Mouse (Mus musculus) liver, embryonic 15.5 days (tissue): ENCODE measurements at regions not wholly inside any gene's neighbourhood (a gene's known extent, or its start where the extent isn't known, plus 50 kb on each side); places are given as distances from the start of the nearest gene placed in this dataset.
"Not testable (repeated sequence)": the region's sequence is repeated elsewhere in the genome, so short reads cannot be mapped to it uniquely, and the experiment has no call there.

Source experiments
- ATAC-seq: fragments of 200-750 bp; cut with Nextera tagmentation; 2 replicates; pipeline ENCODE4 v1.8.0; 2017; ENCODE audit warnings: moderate number of reproducible peaks, mild to moderate bottlenecking, moderate library complexity; ENCODE audit not compliant: insufficient read depth
- H3K27ac ChIP-seq: fragments of 300-500 bp; sonication (generic); replicated peaks from 2 replicates; pipeline ENCODE4 v1.5.1; 2015; ENCODE audit warnings: mild to moderate bottlenecking, inconsistent platforms
- H3K27me3 ChIP-seq: fragments of 300-500 bp; sonication (generic); 2 replicates; pipeline ENCODE4 v1.6.1; 2015; ENCODE audit warnings: mild to moderate bottlenecking, inconsistent platforms
- H3K36me3 ChIP-seq: fragments of 300-500 bp; sonication (generic); replicated peaks from 2 replicates; pipeline ENCODE4 v1.6.1; 2015; ENCODE audit warnings: moderate library complexity, mild to moderate bottlenecking, inconsistent platforms
- H3K4me1 ChIP-seq: fragments of 300-500 bp; sonication (generic); replicated peaks from 2 replicates; pipeline ENCODE4 v1.6.1; 2015; ENCODE audit warnings: inconsistent platforms
- H3K4me2 ChIP-seq: fragments of 300-500 bp; sonication (generic); 2 replicates; pipeline ENCODE4 v1.6.1; 2015; ENCODE audit warnings: moderate library complexity, mild to moderate bottlenecking, inconsistent platforms
- H3K4me3 ChIP-seq: fragments of 300-500 bp; sonication (generic); replicated peaks from 2 replicates; pipeline ENCODE4 v1.5.1; 2015; ENCODE audit warnings: mild to moderate bottlenecking, inconsistent platforms
- H3K9ac ChIP-seq: fragments of 300-500 bp; sonication (generic); 2 replicates; pipeline ENCODE4 v1.6.1; 2015; ENCODE audit warnings: moderate library complexity, mild to moderate bottlenecking, inconsistent platforms
- H3K9me3 ChIP-seq: fragments of 300-500 bp; sonication (generic); replicated peaks from 2 replicates; pipeline ENCODE4 v1.6.1; 2016; ENCODE audit warnings: inconsistent platforms
- WGBS: fragments of 180-500 bp; shearing (Covaris S2); methylation state at CpG from one replicate; pipeline ENCODE4 v1.1.7; 2015; ENCODE audit warnings: mixed read lengths; ENCODE audit not compliant: insufficient replicate concordance; 5-methylcytosine and 5-hydroxymethylcytosine counted together

DNA sequence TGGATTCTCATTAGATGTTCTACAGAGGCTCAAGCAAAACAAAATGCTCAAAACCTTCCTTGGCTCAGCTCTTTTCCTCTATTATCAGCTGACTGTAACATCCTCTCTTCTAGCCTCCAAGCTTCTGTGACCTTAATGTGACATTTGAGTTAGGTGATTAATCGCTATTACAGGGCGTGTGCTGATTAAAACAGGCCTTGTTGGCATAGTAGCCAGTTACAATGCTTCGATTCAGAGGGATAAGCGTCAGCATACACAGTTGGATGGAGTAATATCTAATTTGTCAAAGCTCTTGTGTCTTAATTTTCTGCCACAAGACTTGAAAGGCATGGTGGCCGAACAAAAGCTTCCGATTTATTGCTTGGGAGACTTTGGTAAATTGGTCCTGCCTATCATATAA, 378.2 kb downstream of the Fbxo8 start:
- peaks cover 20% of the 10 kb centered on the region for H3K4me1 ChIP-seq
- WGBS, result 73% methylated on average over 6 of the region's 6 CpGs
- no peak overlapping the region for H3K4me2 ChIP-seq
- H3K36me3 ChIP-seq, result no peaks in the 10 kb centered on the region
- no peak overlapping the region for H3K9ac ChIP-seq
- no peaks in the 10 kb centered on the region for H3K27me3 ChIP-seq
- ATAC-seq, result no peak
- no peaks in the 10 kb centered on the region for H3K9me3 ChIP-seq
- no peak overlapping the region for H3K4me3 ChIP-seq
- no peak overlapping the region for H3K27ac ChIP-seq

DNA sequence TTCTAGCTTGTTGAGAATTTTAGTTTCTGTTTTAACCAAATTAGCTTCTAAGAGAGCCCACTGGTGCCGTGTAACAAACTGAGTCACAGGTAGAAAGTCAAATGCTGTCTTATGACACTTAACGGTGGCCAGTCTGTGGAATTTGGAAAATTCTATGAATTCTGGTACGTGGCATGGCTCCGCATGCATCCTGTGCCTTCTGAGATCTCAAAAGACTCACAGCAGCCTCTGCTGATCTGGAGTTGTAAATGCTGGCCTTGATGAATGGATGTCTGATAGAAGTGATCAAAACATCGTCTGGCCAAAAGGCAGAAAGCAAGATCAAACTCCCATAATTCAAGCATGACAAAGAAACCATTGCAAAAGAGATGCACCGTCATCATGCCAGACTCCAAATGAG, 381.5 kb downstream of the Fbxo8 start:
- 44% methylated on average over 6 of the region's 6 CpGs for WGBS
- Histone ChIP-seq H3K4me2 (no peak overlapping the region), H3K27me3 (no peaks in the 10 kb centered on the region), H3K4me1 (peaks cover 8% of the 10 kb centered on the region), H3K36me3 (no peaks in the 10 kb centered on the region), H3K9ac (no peak overlapping the region), H3K4me3 (no peak overlapping the region), H3K9me3 (no peaks in the 10 kb centered on the region), H3K27ac (no peak overlapping the region)
- ATAC-seq, result no peak

DNA sequence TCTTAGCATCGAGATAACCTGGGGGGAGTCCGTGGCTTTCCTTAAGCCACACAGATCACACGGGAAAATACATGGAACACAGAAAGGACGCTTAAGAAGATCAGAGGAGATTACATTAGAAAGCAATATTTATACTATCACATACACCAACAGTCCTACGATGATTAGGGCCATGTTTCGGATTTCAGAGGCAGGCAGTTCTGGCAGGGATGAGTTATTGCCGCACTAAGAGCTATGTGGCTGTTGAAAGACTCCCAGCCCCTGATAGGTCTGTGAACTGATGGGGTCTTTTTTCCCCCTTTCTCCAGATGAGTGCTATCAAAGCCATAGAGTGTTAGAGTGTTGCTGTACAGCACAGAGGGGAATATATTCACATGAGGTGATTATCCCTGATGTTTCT, 358.6 kb upstream of the Hand2 start:
- no peaks in the 10 kb centered on the region for H3K27me3 ChIP-seq
- no peak overlapping the region for H3K27ac ChIP-seq
- H3K4me3 ChIP-seq, result no peak overlapping the region
- H3K4me1 ChIP-seq, result no peaks in the 10 kb centered on the region
- no peak overlapping the region for H3K4me2 ChIP-seq
- 59% methylated on average over 7 of the region's 7 CpGs for WGBS
- H3K9ac ChIP-seq, result no peak overlapping the region
- no peaks in the 10 kb centered on the region for H3K9me3 ChIP-seq
- H3K36me3 ChIP-seq, result no peaks in the 10 kb centered on the region
- ATAC-seq, result no peak

DNA sequence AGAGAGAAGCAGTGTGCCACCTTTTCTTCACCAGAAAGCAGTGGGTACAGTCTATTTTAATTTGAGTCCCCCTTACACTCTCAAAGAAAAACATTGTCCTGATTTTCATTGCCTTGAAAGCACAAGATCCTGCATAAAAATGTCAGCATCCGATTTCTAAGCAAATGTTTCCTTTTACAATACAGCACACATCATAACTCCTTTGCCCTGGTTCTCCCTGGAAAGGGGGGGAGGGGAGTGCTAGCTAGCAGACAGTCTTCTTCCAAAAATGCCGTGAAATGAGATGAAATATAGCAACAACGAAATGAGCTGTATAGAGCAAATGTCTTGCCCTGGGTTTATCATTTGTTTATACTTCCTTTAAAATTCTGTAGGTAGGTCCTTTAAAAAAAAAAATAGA, 350.5 kb upstream of the Hand2 start:
- H3K36me3 ChIP-seq, result no peaks in the 10 kb centered on the region
- no peaks in the 10 kb centered on the region for H3K4me1 ChIP-seq
- WGBS, result 46% methylated on average over 3 of the region's 3 CpGs
- H3K27me3 ChIP-seq, result no peaks in the 10 kb centered on the region
- H3K9ac ChIP-seq, result no peak overlapping the region
- no peak for ATAC-seq
- no peak overlapping the region for H3K27ac ChIP-seq
- no peak overlapping the region for H3K4me2 ChIP-seq
- H3K9me3 ChIP-seq, result no peaks in the 10 kb centered on the region
- H3K4me3 ChIP-seq, result no peak overlapping the region

DNA sequence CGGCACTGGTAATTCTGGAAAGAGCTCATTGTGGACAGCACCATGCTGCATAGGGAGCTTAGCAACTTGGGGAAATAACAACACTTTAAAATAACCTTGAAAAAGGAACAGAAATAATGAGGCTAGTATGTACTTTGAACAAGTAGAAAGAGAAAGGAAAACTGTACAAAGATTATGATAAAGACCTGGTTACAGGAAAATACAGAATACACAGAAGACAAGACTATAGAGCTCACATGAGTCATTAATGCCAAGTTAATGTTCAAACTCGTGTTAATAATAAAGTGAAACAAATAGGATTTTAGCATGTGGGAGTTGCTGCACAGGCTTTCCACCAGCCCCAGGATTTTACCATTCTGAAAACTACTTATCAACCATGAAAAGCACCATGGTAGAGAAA, 341.8 kb upstream of the Hand2 start:
- Histone ChIP-seq H3K9ac (no peak overlapping the region), H3K9me3 (no peaks in the 10 kb centered on the region), H3K36me3 (no peaks in the 10 kb centered on the region), H3K27me3 (no peaks in the 10 kb centered on the region), H3K4me3 (no peak overlapping the region), H3K27ac (no peak overlapping the region), H3K4me2 (no peak overlapping the region), H3K4me1 (no peaks in the 10 kb centered on the region)
- no peak for ATAC-seq
- WGBS, result 45% methylated on average over 2 of the region's 2 CpGs

DNA sequence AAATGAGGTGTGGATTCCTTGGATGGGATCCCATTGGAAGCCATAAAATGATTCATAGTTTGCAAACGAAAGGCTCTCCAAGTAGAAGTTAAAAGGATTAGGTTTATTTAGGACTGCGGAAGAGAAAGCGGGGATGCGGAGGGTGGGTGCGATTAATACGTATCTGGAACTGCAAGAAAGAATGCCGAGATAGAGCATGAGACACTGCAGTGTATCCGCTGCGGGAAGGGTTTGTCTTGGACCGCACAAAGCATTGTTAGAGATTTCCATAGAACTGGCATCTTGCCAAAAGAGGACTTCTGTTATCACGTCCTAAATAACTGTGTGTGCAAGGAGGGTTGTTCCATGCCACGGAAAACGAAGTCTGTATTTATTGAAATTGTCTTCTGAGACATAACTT, 341.4 kb upstream of the Hand2 start:
- no peaks in the 10 kb centered on the region for H3K36me3 ChIP-seq
- no peak overlapping the region for H3K9ac ChIP-seq
- no peak for ATAC-seq
- H3K9me3 ChIP-seq, result no peaks in the 10 kb centered on the region
- no peak overlapping the region for H3K4me2 ChIP-seq
- 71% methylated on average over 13 of the region's 13 CpGs for WGBS
- H3K27me3 ChIP-seq, result no peaks in the 10 kb centered on the region
- H3K4me1 ChIP-seq, result no peaks in the 10 kb centered on the region
- no peak overlapping the region for H3K27ac ChIP-seq
- no peak overlapping the region for H3K4me3 ChIP-seq

DNA sequence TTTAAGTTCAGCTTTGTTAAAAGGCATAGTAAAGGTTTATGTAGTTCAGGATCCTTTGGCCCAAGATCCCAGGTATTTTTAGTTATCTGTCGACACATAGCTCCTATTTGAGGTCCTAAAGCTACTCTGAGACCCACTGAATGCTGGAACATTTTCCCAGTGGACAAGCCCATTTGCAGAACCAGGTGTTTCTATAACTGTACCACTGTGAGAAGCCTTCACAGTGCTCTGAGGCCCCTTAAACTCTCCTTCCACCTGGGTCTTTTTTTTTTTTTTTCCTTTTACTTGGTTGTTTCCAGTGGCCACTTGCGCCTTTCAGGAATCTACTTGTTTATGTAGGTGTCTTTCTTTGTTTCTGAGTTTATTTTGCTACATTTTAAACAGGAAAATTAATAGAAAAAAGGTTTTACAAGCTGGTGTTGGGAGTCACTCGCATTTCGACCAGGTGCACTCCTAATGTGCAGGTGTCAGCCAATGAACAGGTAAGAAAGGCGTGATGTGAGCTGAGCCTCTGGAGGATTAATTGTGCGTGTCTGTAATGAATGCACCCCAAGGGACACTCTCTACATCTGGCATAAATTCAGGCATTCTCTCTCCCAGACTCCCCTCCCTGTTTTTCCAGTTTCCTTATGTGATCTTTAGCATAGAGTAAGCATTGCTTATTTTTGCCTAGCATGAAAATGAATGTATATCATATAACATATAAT, 310.3 kb upstream of the Hand2 start:
- no peak overlapping the region for H3K4me2 ChIP-seq
- H3K9ac ChIP-seq, result no peak overlapping the region
- H3K9me3 ChIP-seq, result no peaks in the 10 kb centered on the region
- H3K27me3 ChIP-seq, result no peaks in the 10 kb centered on the region
- H3K4me1 ChIP-seq, result no peaks in the 10 kb centered on the region
- 56% methylated on average over 6 of the region's 6 CpGs for WGBS
- no peaks in the 10 kb centered on the region for H3K36me3 ChIP-seq
- H3K4me3 ChIP-seq, result no peak overlapping the region
- H3K27ac ChIP-seq, result no peak overlapping the region
- no peak for ATAC-seq

DNA sequence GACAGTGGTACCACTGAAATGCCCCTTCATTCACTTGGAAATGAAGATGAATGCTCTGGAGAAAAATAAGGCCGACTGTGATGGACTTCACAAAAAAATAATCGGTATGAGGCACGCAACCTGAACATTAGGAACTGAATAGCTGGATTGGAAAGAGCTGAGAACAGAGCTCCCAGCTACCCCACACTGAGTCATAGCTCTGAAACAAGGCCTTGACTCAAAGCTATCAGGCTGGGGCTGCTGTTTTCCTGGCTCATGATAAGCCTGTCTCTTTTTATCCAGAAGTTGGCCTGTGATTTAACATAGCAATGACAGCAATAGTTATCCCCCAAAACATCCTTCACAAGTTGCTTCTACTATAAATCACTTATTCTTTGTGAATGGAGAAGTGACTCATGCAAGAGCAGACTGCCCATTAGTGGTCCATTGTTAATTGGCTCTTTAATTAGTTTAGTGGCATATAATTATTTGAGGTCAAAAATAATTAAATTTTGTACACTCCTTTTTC, 306.9 kb upstream of the Hand2 start:
- WGBS, result 48% methylated on average over 3 of the region's 3 CpGs
- Histone ChIP-seq H3K4me2 (no peak overlapping the region), H3K9me3 (no peaks in the 10 kb centered on the region), H3K36me3 (no peaks in the 10 kb centered on the region), H3K4me3 (no peak overlapping the region), H3K27ac (no peak overlapping the region), H3K4me1 (no peaks in the 10 kb centered on the region), H3K9ac (no peak overlapping the region), H3K27me3 (no peaks in the 10 kb centered on the region)
- no peak for ATAC-seq

DNA sequence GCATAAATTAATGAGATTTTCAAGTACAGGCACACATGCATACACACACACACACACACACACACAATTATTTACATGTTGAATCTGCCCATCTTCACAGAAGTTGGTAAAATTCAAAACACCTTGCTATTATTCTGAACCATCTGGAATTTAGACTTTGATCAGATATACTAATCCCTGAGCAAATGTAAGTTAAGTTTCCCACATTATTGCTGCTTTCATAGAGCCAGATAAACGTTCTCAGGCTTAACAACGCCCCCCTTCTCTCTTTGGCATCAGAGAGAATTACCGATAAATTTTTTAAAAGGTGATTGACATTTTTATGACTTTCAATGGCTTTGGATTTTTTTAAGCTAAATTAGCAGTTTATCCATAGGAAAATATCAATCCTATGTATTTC, 304.5 kb upstream of the Hand2 start:
- H3K4me1 ChIP-seq, result no peaks in the 10 kb centered on the region
- no peaks in the 10 kb centered on the region for H3K27me3 ChIP-seq
- no peaks in the 10 kb centered on the region for H3K36me3 ChIP-seq
- H3K4me2 ChIP-seq, result no peak overlapping the region
- no peak overlapping the region for H3K9ac ChIP-seq
- WGBS, result 57% methylated on average over 3 of the region's 3 CpGs
- H3K27ac ChIP-seq, result no peak overlapping the region
- H3K9me3 ChIP-seq, result no peaks in the 10 kb centered on the region
- ATAC-seq, result no peak
- H3K4me3 ChIP-seq, result no peak overlapping the region

DNA sequence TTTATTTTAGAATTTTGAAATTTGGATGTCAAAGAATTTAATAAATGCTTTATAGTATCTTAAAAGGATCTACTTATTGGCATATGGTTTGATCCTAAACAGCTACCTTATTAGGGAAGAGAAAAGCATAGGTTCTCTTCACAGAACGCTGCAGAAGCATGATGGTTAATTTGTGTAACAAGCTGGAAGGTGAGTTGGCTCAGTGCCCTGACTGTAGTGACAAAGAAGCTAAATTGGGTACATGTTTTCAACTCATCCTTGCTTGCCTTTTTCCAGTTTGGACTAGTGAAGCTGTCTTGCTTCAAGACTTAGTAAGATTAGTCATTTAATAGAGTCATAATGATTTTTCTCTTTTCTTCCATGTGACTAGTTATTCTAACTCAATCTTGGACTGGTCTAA, 292.7 kb upstream of the Hand2 start:
- ATAC-seq, H3K9ac ChIP-seq: not testable (repeated sequence)
- WGBS, result 75% methylated on average over 1 of the region's 1 CpGs

DNA sequence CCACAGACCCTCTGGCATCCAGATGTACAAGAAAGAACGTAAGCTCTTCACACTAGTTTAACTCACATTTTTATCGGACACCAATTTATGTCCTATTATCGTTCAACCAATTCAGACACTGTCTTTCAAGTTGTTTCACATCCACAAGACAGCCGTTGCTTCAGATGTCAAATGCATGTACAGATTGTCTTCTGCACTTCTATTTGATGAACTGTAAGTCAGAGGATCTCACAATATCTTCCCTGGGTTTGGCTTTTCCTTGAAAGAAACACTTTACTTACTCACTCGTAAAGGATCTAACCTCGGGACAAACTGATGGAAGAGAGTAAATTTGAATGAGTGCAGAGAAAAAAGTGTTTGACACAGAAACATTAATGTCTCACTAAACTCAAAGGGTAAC, 272.3 kb upstream of the Hand2 start:
- no peak for ATAC-seq
- no peak overlapping the region for H3K4me2 ChIP-seq
- WGBS, result 66% methylated on average over 6 of the region's 6 CpGs

More for the DNA sequence above, 292.7 kb upstream of the Hand2 start:
- H3K4me2 ChIP-seq, H3K27ac ChIP-seq, H3K36me3 ChIP-seq, H3K4me1 ChIP-seq, H3K27me3 ChIP-seq, H3K4me3 ChIP-seq, H3K9me3 ChIP-seq: not testable (repeated sequence)

DNA sequence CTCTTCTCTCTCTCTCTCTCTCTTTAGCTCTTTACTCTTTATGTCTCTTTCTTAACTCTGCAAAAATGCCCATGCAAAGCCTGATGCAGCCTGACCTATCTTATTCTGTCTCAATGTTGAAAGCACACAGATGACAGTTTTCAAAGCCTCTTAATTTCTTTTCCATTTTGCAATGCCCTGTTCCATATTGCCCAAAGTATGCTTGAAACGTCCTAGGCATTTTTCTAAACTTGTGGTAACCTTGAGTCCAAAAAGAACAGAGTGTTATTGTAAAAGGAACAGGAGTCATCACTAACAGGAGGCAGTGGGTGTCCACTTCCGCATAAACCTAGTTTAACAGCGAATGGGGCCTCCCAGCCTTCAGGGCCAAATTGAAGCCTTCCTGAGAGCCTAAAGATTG, 271.9 kb upstream of the Hand2 start:
- Histone ChIP-seq H3K27ac (no peak overlapping the region), H3K4me3 (no peak overlapping the region), H3K9me3 (no peaks in the 10 kb centered on the region), H3K4me2 (no peak overlapping the region), H3K4me1 (no peaks in the 10 kb centered on the region), H3K9ac (no peak overlapping the region), H3K27me3 (no peaks in the 10 kb centered on the region), H3K36me3 (no peaks in the 10 kb centered on the region)
- no peak for ATAC-seq
- WGBS, result 58% methylated on average over 3 of the region's 3 CpGs

More for the DNA sequence above, 272.3 kb upstream of the Hand2 start:
- Histone ChIP-seq H3K4me3 (no peak overlapping the region), H3K9me3 (no peaks in the 10 kb centered on the region), H3K4me1 (no peaks in the 10 kb centered on the region), H3K27me3 (no peaks in the 10 kb centered on the region), H3K27ac (no peak overlapping the region), H3K36me3 (no peaks in the 10 kb centered on the region), H3K9ac (no peak overlapping the region)
